Mouse (Mus musculus) cerebellum, adult (tissue): Measurements from ENCODE around the gene Mars.

Experiments used
- ATAC-seq: cut with Nextera tagmentation; 2 replicates; pipeline ENCODE4 v1.9.2; 2017; ENCODE audit warnings: mild to moderate bottlenecking, moderate library complexity, mixed read lengths; ENCODE audit not compliant: insufficient number of reproducible peaks, low FRiP score, low TSS enrichment

Mars gene

GRCm38 (mm10) chr10:127311476-127312355, at the start of gene Mars:
Mars (minus strand) TSS chr10:127311786.
- ATAC-seq, result peak; percentile 96

GRCm38 (mm10) chr10:127360714-127361113, 49.1 kb upstream of the Mars start:
- ATAC-seq, result no peak

- no peak for ATAC-seq
Measured at GRCm38 (mm10) chr10:127355336-127355735, 43.8 kb upstream of the Mars start.

GRCm38 (mm10) chr10:127353909-127354895, 42.6 kb upstream of the Mars start, which contains the start of gene Inhbe:
Inhbe (minus strand) TSS chr10:127354411.
- no peak for ATAC-seq

GRCm38 (mm10) chr10:127352766-127353165, 41.2 kb upstream of the Mars start:
- ATAC-seq, result no peak

GRCm38 (mm10) chr10:127352187-127352586, 40.6 kb upstream of the Mars start:
- ATAC-seq, result no peak

- no peak for ATAC-seq
Measured at GRCm38 (mm10) chr10:127351719-127352118, 40.1 kb upstream of the Mars start.

GRCm38 (mm10) chr10:127351285-127351595, 39.7 kb upstream of the Mars start:
- no peak for ATAC-seq

- peak; percentile 81 for ATAC-seq
Measured at GRCm38 (mm10) chr10:127350594-127351284, 39.2 kb upstream of the Mars start.

- no peak for ATAC-seq
Measured at GRCm38 (mm10) chr10:127349810-127350209, 38.2 kb upstream of the Mars start.

GRCm38 (mm10) chr10:127348957-127349356, 37.4 kb upstream of the Mars start:
- ATAC-seq, result no peak

GRCm38 (mm10) chr10:127346173-127346572, 34.6 kb upstream of the Mars start:
- no peak for ATAC-seq

- no peak for ATAC-seq
Measured at GRCm38 (mm10) chr10:127343029-127343428, 31.4 kb upstream of the Mars start.

GRCm38 (mm10) chr10:127341891-127342639, 30.5 kb upstream of the Mars start, which contains the start of gene Gli1:
Gli1 (minus strand) TSS chr10:127341974.
- peak; percentile 71 for ATAC-seq

GRCm38 (mm10) chr10:127341360-127341690, 29.7 kb upstream of the Mars start:
- no peak for ATAC-seq

GRCm38 (mm10) chr10:127340577-127341359, 29.2 kb upstream of the Mars start:
- no peak for ATAC-seq

GRCm38 (mm10) chr10:127339683-127340576, 28.3 kb upstream of the Mars start:
- ATAC-seq, result no peak
